Mouse (Mus musculus): ENCODE measurements around the gene Nfia.

DNA sequence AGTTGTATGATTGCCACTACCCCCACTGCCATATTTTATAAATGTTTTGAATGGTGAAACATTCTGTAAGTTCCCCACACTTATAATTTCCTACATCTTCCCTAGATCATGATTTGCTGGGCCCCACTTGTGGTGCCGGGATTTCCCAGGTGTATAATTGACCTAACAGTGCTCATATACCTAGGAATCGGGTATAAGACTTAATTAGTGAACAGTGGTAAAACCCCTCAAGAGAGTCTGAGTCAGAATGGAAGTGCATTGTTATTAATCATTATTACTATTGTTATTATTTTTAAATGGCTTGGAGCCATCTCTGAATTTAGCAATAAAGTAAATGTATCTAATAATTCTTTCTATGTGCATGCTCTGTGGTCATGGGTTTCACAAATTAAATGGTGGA is 147.2 kb downstream of the Nfia start:
- TF ChIP-seq CTCF (IDR thresholded peaks at IDR 0.05; ENCODE audit: low read depth, low read length) (no peak), POLR2A (IDR thresholded peaks at IDR 0.05; ENCODE audit: borderline replicate concordance, low read depth, low read length) (no peak)

All from bone marrow macrophage, adult 2 months (primary cell).